Mouse (Mus musculus): Measurements from ENCODE around the gene Uvrag. TPM values are rescaled to one million over a fixed set of nuclear protein-coding genes. Genes with fewer than 3 reads are reported as not detected.
A peak's percentile ranks its signal among the peaks of the same experiment; 100 is the strongest.

Uvrag gene
- polyA plus RNA-seq, 1 experiment: 45.9 TPM

GRCm38 (mm10) chr7:99015419-99015818 is 125.5 kb downstream of the Uvrag start:
- H3K36me3 ChIP-seq (ENCODE audit: control insufficient read depth, insufficient read depth, low read length): peaks cover 9% of the 10 kb centered on the region
- no peak for TF ChIP-seq CTCF (IDR thresholded peaks at IDR 0.05; ENCODE audit: extremely low read depth, insufficient read depth, insufficient read length, insufficient replicate concordance)
- H3K27ac ChIP-seq (ENCODE audit: insufficient read depth, low read length): no peak overlapping the region
- WGBS: 88% methylated on average over 17 of the region's 17 CpGs
- no peak overlapping the region for H3K4me3 ChIP-seq (ENCODE audit: extremely low read depth, insufficient read depth, insufficient read length)
- DNase-seq (ENCODE audit: low read depth in 1 of 2, low spot score in 2 of 2): no peak
- H3K27me3 ChIP-seq (ENCODE audit: control insufficient read depth, insufficient read depth, low read length): no peaks in the 10 kb centered on the region
- H3K4me1 ChIP-seq (ENCODE audit: control insufficient read depth, insufficient read depth, insufficient read length): no peaks in the 10 kb centered on the region

- H3K4me1 ChIP-seq (ENCODE audit: control insufficient read depth, insufficient read depth, insufficient read length): no peaks in the 10 kb centered on the region
- no peak overlapping the region for H3K4me3 ChIP-seq (ENCODE audit: extremely low read depth, insufficient read depth, insufficient read length)
- no peak for DNase-seq (ENCODE audit: low read depth in 1 of 2, low spot score in 2 of 2)
- WGBS: 91% methylated on average over 4 of the region's 4 CpGs
- H3K27me3 ChIP-seq (ENCODE audit: control insufficient read depth, insufficient read depth, low read length): no peaks in the 10 kb centered on the region
- H3K36me3 ChIP-seq (ENCODE audit: control insufficient read depth, insufficient read depth, low read length): peaks cover 9% of the 10 kb centered on the region
- TF ChIP-seq CTCF (IDR thresholded peaks at IDR 0.05; ENCODE audit: extremely low read depth, insufficient read depth, insufficient read length, insufficient replicate concordance) (no peak), POLR2A (IDR thresholded peaks at IDR 0.05; ENCODE audit: low read depth, low read length) (no peak)
- no peak overlapping the region for H3K27ac ChIP-seq (ENCODE audit: insufficient read depth, low read length)
These were observed 126.3 kb downstream of the Uvrag start for GRCm38 (mm10) chr7:99014620-99015019.

- DNase-seq (ENCODE audit: low read depth in 1 of 2, low spot score in 2 of 2): no peak
- no peak overlapping the region for H3K4me3 ChIP-seq (ENCODE audit: extremely low read depth, insufficient read depth, insufficient read length)
- no peaks in the 10 kb centered on the region for H3K4me1 ChIP-seq (ENCODE audit: control insufficient read depth, insufficient read depth, insufficient read length)
- TF ChIP-seq CTCF (IDR thresholded peaks at IDR 0.05; ENCODE audit: extremely low read depth, insufficient read depth, insufficient read length, insufficient replicate concordance) (no peak), POLR2A (IDR thresholded peaks at IDR 0.05; ENCODE audit: low read depth, low read length) (no peak)
- H3K27ac ChIP-seq (ENCODE audit: insufficient read depth, low read length): no peak overlapping the region
- WGBS: 89% methylated on average over 16 of the region's 16 CpGs
- H3K36me3 ChIP-seq (ENCODE audit: control insufficient read depth, insufficient read depth, low read length): peaks cover 11% of the 10 kb centered on the region; the same call in 1 of the 2 replicates
- no peaks in the 10 kb centered on the region for H3K27me3 ChIP-seq (ENCODE audit: control insufficient read depth, insufficient read depth, low read length)
These were observed 133.2 kb downstream of the Uvrag start for GRCm38 (mm10) chr7:99007506-99008354.

GRCm38 (mm10) chr7:99003231-99003630 is 137.7 kb downstream of the Uvrag start:
- peak in 1 of 2 experiments; percentile 17 for DNase-seq (ENCODE audit: low read depth in 1 of 2, low spot score in 2 of 2)
- no peak for TF ChIP-seq CTCF (IDR thresholded peaks at IDR 0.05; ENCODE audit: extremely low read depth, insufficient read depth, insufficient read length, insufficient replicate concordance)
- TF ChIP-seq POLR2A (IDR thresholded peaks at IDR 0.05; ENCODE audit: low read depth, low read length): no peak
- H3K27me3 ChIP-seq (ENCODE audit: control insufficient read depth, insufficient read depth, low read length): no peaks in the 10 kb centered on the region
- no peak overlapping the region for H3K4me3 ChIP-seq (ENCODE audit: extremely low read depth, insufficient read depth, insufficient read length)
- peaks cover 11% of the 10 kb centered on the region; the same call in 1 of the 2 replicates for H3K36me3 ChIP-seq (ENCODE audit: control insufficient read depth, insufficient read depth, low read length)
- no peaks in the 10 kb centered on the region for H3K4me1 ChIP-seq (ENCODE audit: control insufficient read depth, insufficient read depth, insufficient read length)
- WGBS: 81% methylated on average over 6 of the region's 6 CpGs
- no peak overlapping the region for H3K27ac ChIP-seq (ENCODE audit: insufficient read depth, low read length)

- H3K4me3 ChIP-seq (ENCODE audit: extremely low read depth, insufficient read depth, insufficient read length): no peak overlapping the region
- H3K27ac ChIP-seq (ENCODE audit: insufficient read depth, low read length): no peak overlapping the region
- TF ChIP-seq POLR2A (IDR thresholded peaks at IDR 0.05; ENCODE audit: low read depth, low read length) (no peak), CTCF (IDR thresholded peaks at IDR 0.05; ENCODE audit: extremely low read depth, insufficient read depth, insufficient read length, insufficient replicate concordance) (no peak)
- no peak for DNase-seq (ENCODE audit: low read depth in 1 of 2, low spot score in 2 of 2)
- peaks cover 12% of the 10 kb centered on the region; the same call in 1 of the 2 replicates for H3K4me1 ChIP-seq (ENCODE audit: control insufficient read depth, insufficient read depth, insufficient read length)
- peaks cover 6% of the 10 kb centered on the region; the same call in 1 of the 2 replicates for H3K36me3 ChIP-seq (ENCODE audit: control insufficient read depth, insufficient read depth, low read length)
- no peaks in the 10 kb centered on the region for H3K27me3 ChIP-seq (ENCODE audit: control insufficient read depth, insufficient read depth, low read length)
These were observed 142.2 kb downstream of the Uvrag start for GRCm38 (mm10) chr7:98998722-98999121.

- DNase-seq (ENCODE audit: low read depth in 1 of 2, low spot score in 2 of 2): no peak
- Histone ChIP-seq H3K4me3 (ENCODE audit: extremely low read depth, insufficient read depth, insufficient read length) (no peak overlapping the region), H3K27ac (ENCODE audit: insufficient read depth, low read length) (no peak overlapping the region), H3K27me3 (ENCODE audit: control insufficient read depth, insufficient read depth, low read length) (no peaks in the 10 kb centered on the region), H3K4me1 (ENCODE audit: control insufficient read depth, insufficient read depth, insufficient read length) (peaks cover 16% of the 10 kb centered on the region; the same call in 1 of the 2 replicates), H3K36me3 (ENCODE audit: control insufficient read depth, insufficient read depth, low read length) (0 out of 2 replicates have a peak, but pooled peaks cover 2% of the 10 kb centered on the region)
- no peak for TF ChIP-seq CTCF (IDR thresholded peaks at IDR 0.05; ENCODE audit: extremely low read depth, insufficient read depth, insufficient read length, insufficient replicate concordance)
- WGBS: 68% methylated on average over 7 of the region's 7 CpGs
These were observed 143.2 kb downstream of the Uvrag start for GRCm38 (mm10) chr7:98997760-98998159.

GRCm38 (mm10) chr7:98996791-98997190 is 144.2 kb downstream of the Uvrag start:
- Histone ChIP-seq H3K27me3 (ENCODE audit: control insufficient read depth, insufficient read depth, low read length) (no peaks in the 10 kb centered on the region), H3K27ac (ENCODE audit: insufficient read depth, low read length) (no peak overlapping the region), H3K4me1 (ENCODE audit: control insufficient read depth, insufficient read depth, insufficient read length) (peaks cover 18% of the 10 kb centered on the region; the same call in 1 of the 2 replicates), H3K36me3 (ENCODE audit: control insufficient read depth, insufficient read depth, low read length) (no peaks in the 10 kb centered on the region), H3K4me3 (ENCODE audit: extremely low read depth, insufficient read depth, insufficient read length) (no peak overlapping the region)
- no peak for TF ChIP-seq POLR2A (IDR thresholded peaks at IDR 0.05; ENCODE audit: low read depth, low read length)
- TF ChIP-seq CTCF (IDR thresholded peaks at IDR 0.05; ENCODE audit: extremely low read depth, insufficient read depth, insufficient read length, insufficient replicate concordance): no peak
- WGBS: 95% methylated on average over 6 of the region's 6 CpGs
- no peak for DNase-seq (ENCODE audit: low read depth in 1 of 2, low spot score in 2 of 2)
